Mouse (Mus musculus) E14TG2a.4 (cell line): Measurements from ENCODE around the gene Foxn4.

Experiments used
- CTCF ChIP-seq: conservative IDR thresholded peaks from 2 replicates; pipeline ENCODE4 v1.5.1; 2014; ENCODE audit warnings: low read length
- NANOG ChIP-seq: IDR thresholded peaks from 2 replicates; pipeline ENCODE4 v1.6.1; 2014; ENCODE audit warnings: borderline replicate concordance, low read length, mixed read lengths

GRCm38 (mm10) chr5:114275339-114275738 lies 1.7 kb upstream of the Foxn4 start:
- TF ChIP-seq CTCF (no peak), NANOG (0 out of 2 replicates have a peak, but pooled peaks have one; percentile 5)
